In the genomic region with DNA sequence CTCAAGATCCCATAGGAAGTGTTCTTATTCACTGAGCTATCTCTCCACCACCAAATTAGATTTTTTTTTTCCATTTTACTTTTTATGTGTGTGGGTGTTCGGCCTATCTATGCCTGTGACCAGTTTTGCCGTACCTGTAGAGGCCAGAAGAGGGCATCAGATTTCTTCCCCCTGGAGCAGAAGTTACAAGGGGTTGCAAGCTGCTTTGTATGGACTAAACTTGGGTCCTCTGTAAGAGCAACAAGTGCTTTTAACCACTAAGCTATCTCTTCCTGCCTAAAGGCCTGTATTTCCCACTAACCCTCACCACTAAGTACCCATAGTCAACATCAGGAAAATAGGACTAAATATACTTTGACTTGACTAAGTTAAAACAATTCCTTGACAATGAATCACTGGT, we compare ENCODE assay signal across 10 mouse cellular contexts. TPM values are rescaled to one million over a fixed set of nuclear protein-coding genes. Genes with fewer than 3 reads are reported as not detected.
DNase-seq lines count a peak whose midpoint lies in the region; ATAC-seq lines count a peak whose summit lies in the region.
"Had no signal": no experiment of that assay in that cellular context is flagged by ENCODE, and none has a peak within 500 bp of the region (broad histone marks: within the 10 kb centered on the region; RNA-seq: fewer than 3 reads in every experiment).

No protein-coding gene starts in this region.

- DNase-seq in CD4-positive, CD25-positive, alpha-beta regulatory T cell, adult 2 months (ENCODE audit: low read depth, low spot score), result peak; percentile 20
- DNase-seq in heart, postnatal 4 days, result peak; percentile 50
- DNase-seq in heart, adult 11 months, result no peak
- DNase-seq in right cerebral cortex, postnatal 14 days, result peak; percentile 27
- DNase-seq in right cerebral cortex, postnatal 25 days, result no peak
- DNase-seq in lung, postnatal 36 days, result peak; percentile 41
- DNase-seq in c-Kit-positive CD71-positive TER-119-positive erythroid progenitor cells, embryonic 14.5 days (ENCODE audit: low spot score), result no peak

- no peak for ATAC-seq in CD4-positive, CD25-positive, alpha-beta regulatory T cell, adult 4 months

RNA-seq across cellular contexts. Expression of a gene that starts 31.2 kb away (rescaled TPM):
- 10 to 100 TPM; 34.2 to 44.9 TPM for polyA plus RNA-seq in CD4-positive, CD25-positive, alpha-beta regulatory T cell, adult 4 months (2017; shearing (Covaris generic))
- total RNA-seq in heart, postnatal 4 days (2021), result 1 to 10 TPM; 8.3 to 8.7 TPM

RNA-seq across cellular contexts. Expression of a gene that starts 37.9 kb away (rescaled TPM):
- polyA plus RNA-seq in CD4-positive, CD25-positive, alpha-beta regulatory T cell, adult 4 months (2017; shearing (Covaris generic)), result not detected
- total RNA-seq in heart, postnatal 4 days (2021), result not detected
- polyA plus RNA-seq: embryonic facial prominence, embryonic 13.5 days; intestine, embryonic 15.5 days had no signal

Comparison
In these comparisons a context has a peak if more than half of its experiments do, and no peak if none do; other contexts are left out.
1. DNase-seq: peak in CD4-positive, CD25-positive, alpha-beta regulatory T cell, adult 2 months (single experiment), heart, postnatal 4 days (single experiment), right cerebral cortex, postnatal 14 days (single experiment) and lung, postnatal 36 days (single experiment); none in heart, adult 11 months (single experiment), right cerebral cortex, postnatal 25 days (single experiment) and c-Kit-positive CD71-positive TER-119-positive erythroid progenitor cells, embryonic 14.5 days (single experiment).